In genomic region chr3:50678611-50678988, GRCm38 (mm10) we compare ENCODE assay signal across 17 mouse cellular contexts.
DNase-seq lines count a peak whose midpoint lies in the region; ATAC-seq lines count a peak whose summit lies in the region.
"Had no signal": no experiment of that assay in that cellular context is flagged by ENCODE, and none has a peak within 500 bp of the region (broad histone marks: within the 10 kb centered on the region; RNA-seq: fewer than 3 reads in every experiment).

No protein-coding gene starts in this region.

- WGBS in limb, embryonic 13.5 days = 38% methylated on average over 5 of the region's 5 CpGs
- 45% methylated on average over 5 of the region's 5 CpGs for WGBS in limb, embryonic 10.5 days
- WGBS in hindbrain, embryonic 11.5 days = 49% methylated on average over 5 of the region's 5 CpGs
- 52% methylated on average over 5 of the region's 5 CpGs for WGBS in midbrain, embryonic 11.5 days
- 24% methylated on average over 5 of the region's 5 CpGs for WGBS in neural tube, embryonic 14.5 days

- no peaks in the 10 kb centered on the region for H3K27me3 ChIP-seq in limb, embryonic 13.5 days
- H3K27me3 ChIP-seq in limb, embryonic 10.5 days (ENCODE audit: low read depth, poor library complexity, severe bottlenecking) = no peaks in the 10 kb centered on the region
- no peaks in the 10 kb centered on the region for H3K27me3 ChIP-seq in hindbrain, embryonic 11.5 days (ENCODE audit: control insufficient read depth, insufficient read depth, low read length)
- no peaks in the 10 kb centered on the region for H3K27me3 ChIP-seq in midbrain, embryonic 11.5 days (ENCODE audit: control insufficient read depth, insufficient read depth, low read length)
- H3K27me3 ChIP-seq in neural tube, embryonic 14.5 days (ENCODE audit: control insufficient read depth, insufficient read depth, low read length) = no peaks in the 10 kb centered on the region
- H3K27me3 ChIP-seq: intestine, embryonic 15.5 days; megakaryocyte, embryonic 14.5 days; stomach, embryonic 15.5 days had no signal

- no peak for ATAC-seq in limb, embryonic 13.5 days (ENCODE audit: low FRiP score, low read depth)
- ATAC-seq in hindbrain, embryonic 11.5 days (ENCODE audit: low FRiP score) = peak; percentile 88
- peak; percentile 85 for ATAC-seq in midbrain, embryonic 11.5 days (ENCODE audit: low FRiP score)
- peak; percentile 51; the same call in 1 of the 2 replicates for ATAC-seq in neural tube, embryonic 14.5 days (ENCODE audit: low read depth)
- ATAC-seq: intestine, embryonic 15.5 days had no signal

- no peaks in the 10 kb centered on the region for H3K36me3 ChIP-seq in limb, embryonic 13.5 days
- no peaks in the 10 kb centered on the region for H3K36me3 ChIP-seq in limb, embryonic 10.5 days
- no peaks in the 10 kb centered on the region for H3K36me3 ChIP-seq in hindbrain, embryonic 11.5 days (ENCODE audit: control insufficient read depth, insufficient read depth, low read length)
- H3K36me3 ChIP-seq in midbrain, embryonic 11.5 days (ENCODE audit: control insufficient read depth, insufficient read depth, low read length) = no peaks in the 10 kb centered on the region
- no peaks in the 10 kb centered on the region for H3K36me3 ChIP-seq in neural tube, embryonic 14.5 days (ENCODE audit: control insufficient read depth, insufficient read depth, low read length)
- H3K36me3 ChIP-seq: intestine, embryonic 15.5 days; stomach, embryonic 15.5 days had no signal

- H3K4me1 ChIP-seq in limb, embryonic 13.5 days = peaks cover 11% of the 10 kb centered on the region; the same call in 1 of the 2 replicates
- H3K4me1 ChIP-seq in limb, embryonic 10.5 days = peaks cover 14% of the 10 kb centered on the region
- no peaks in the 10 kb centered on the region for H3K4me1 ChIP-seq in hindbrain, embryonic 11.5 days (replicated peaks; ENCODE audit: control insufficient read depth, insufficient read depth, low read length)
- peaks cover 8% of the 10 kb centered on the region for H3K4me1 ChIP-seq in midbrain, embryonic 11.5 days (ENCODE audit: control insufficient read depth, insufficient read depth, low read length)
- H3K4me1 ChIP-seq in neural tube, embryonic 14.5 days (ENCODE audit: control insufficient read depth, insufficient read depth, low read length) = peaks cover 10% of the 10 kb centered on the region; the same call in 1 of the 2 replicates
- H3K4me1 ChIP-seq: intestine, embryonic 15.5 days; megakaryocyte, embryonic 14.5 days; stomach, embryonic 15.5 days had no signal

- H3K9me3 ChIP-seq in limb, embryonic 13.5 days = no peaks in the 10 kb centered on the region
- H3K9me3 ChIP-seq in limb, embryonic 10.5 days (replicated peaks) = no peaks in the 10 kb centered on the region
- H3K9me3 ChIP-seq in hindbrain, embryonic 11.5 days (ENCODE audit: control insufficient read depth, low read length) = no peaks in the 10 kb centered on the region
- H3K9me3 ChIP-seq in midbrain, embryonic 11.5 days (ENCODE audit: control insufficient read depth, low read length) = no peaks in the 10 kb centered on the region
- H3K9me3 ChIP-seq in neural tube, embryonic 14.5 days (ENCODE audit: control insufficient read depth, low read length) = no peaks in the 10 kb centered on the region
- H3K9me3 ChIP-seq: intestine, embryonic 15.5 days; megakaryocyte, embryonic 14.5 days; stomach, embryonic 15.5 days had no signal

- no peak for DNase-seq in limb, embryonic 10.5 days (ENCODE audit: low spot score)
- DNase-seq in hindbrain, embryonic 11.5 days (ENCODE audit: low spot score) = peak; percentile 35
- DNase-seq in midbrain, embryonic 11.5 days (ENCODE audit: low spot score, missing footprints) = peak; percentile 84
- DNase-seq in gastrocnemius, postnatal 4 days (ENCODE audit: low spot score in 2 of 2) = no peak
- DNase-seq in thymus, postnatal 25 days = no peak
- DNase-seq: adrenal gland, postnatal 36 days; cerebellum, adult 9-11 months; forebrain, postnatal 0 days; kidney, postnatal 10 days; layer of hippocampus, adult 9-11 months; lung, postnatal 10 days; right cerebral cortex, postnatal 14 days had no signal

- H3K4me2 ChIP-seq in limb, embryonic 13.5 days (replicated peaks) = peak overlapping the region; percentile 1; the same call in 1 of the 2 replicates
- no peak overlapping the region for H3K4me2 ChIP-seq in hindbrain, embryonic 11.5 days (replicated peaks; ENCODE audit: low read depth, low read length)
- no peak overlapping the region for H3K4me2 ChIP-seq in midbrain, embryonic 11.5 days
- peak overlapping the region; percentile 20; the same call in 1 of the 2 replicates for H3K4me2 ChIP-seq in neural tube, embryonic 14.5 days (ENCODE audit: low read depth, low read length)
- H3K4me2 ChIP-seq: intestine, embryonic 15.5 days; stomach, embryonic 15.5 days had no signal

- no peak overlapping the region for H3K4me3 ChIP-seq in limb, embryonic 13.5 days
- no peak overlapping the region for H3K4me3 ChIP-seq in limb, embryonic 10.5 days
- H3K4me3 ChIP-seq in hindbrain, embryonic 11.5 days (ENCODE audit: low read depth, low read length) = no peak overlapping the region
- no peak overlapping the region for H3K4me3 ChIP-seq in midbrain, embryonic 11.5 days (ENCODE audit: low read depth, low read length)
- H3K4me3 ChIP-seq in neural tube, embryonic 14.5 days (ENCODE audit: low read depth, low read length) = no peak overlapping the region
- H3K4me3 ChIP-seq: intestine, embryonic 15.5 days; megakaryocyte, embryonic 14.5 days; stomach, embryonic 15.5 days had no signal

- H3K27ac ChIP-seq in limb, embryonic 13.5 days = no peak overlapping the region
- no peak overlapping the region for H3K27ac ChIP-seq in limb, embryonic 10.5 days
- 0 out of 2 replicates have a peak overlapping the region, but pooled peaks have one; percentile 44 for H3K27ac ChIP-seq in hindbrain, embryonic 11.5 days (ENCODE audit: low read depth, low read length)
- H3K27ac ChIP-seq in midbrain, embryonic 11.5 days (ENCODE audit: low read depth, low read length) = peak overlapping the region; percentile 36; the same call in 1 of the 2 replicates
- H3K27ac ChIP-seq in neural tube, embryonic 14.5 days (ENCODE audit: low read depth, low read length) = no peak overlapping the region
- H3K27ac ChIP-seq: intestine, embryonic 15.5 days; stomach, embryonic 15.5 days had no signal

- H3K9ac ChIP-seq in limb, embryonic 13.5 days = no peak overlapping the region
- H3K9ac ChIP-seq in hindbrain, embryonic 11.5 days (ENCODE audit: low read depth, low read length) = no peak overlapping the region
- H3K9ac ChIP-seq in midbrain, embryonic 11.5 days (ENCODE audit: low read length) = no peak overlapping the region
- H3K9ac ChIP-seq in neural tube, embryonic 14.5 days (replicated peaks; ENCODE audit: low read depth, low read length) = no peak overlapping the region
- H3K9ac ChIP-seq: forebrain, postnatal 0 days; intestine, embryonic 15.5 days; stomach, embryonic 15.5 days had no signal

Comparison
In these comparisons a context has a peak if more than half of its experiments do, and no peak if none do; other contexts are left out.
1. H3K27ac ChIP-seq: peak in hindbrain, embryonic 11.5 days (single experiment) and midbrain, embryonic 11.5 days (single experiment); none in limb, embryonic 13.5 days (single experiment), limb, embryonic 10.5 days (single experiment) and neural tube, embryonic 14.5 days (single experiment).
2. H3K4me2 ChIP-seq: peak in limb, embryonic 13.5 days (single experiment) and neural tube, embryonic 14.5 days (single experiment); none in hindbrain, embryonic 11.5 days (single experiment) and midbrain, embryonic 11.5 days (single experiment).
3. DNase-seq: peak in hindbrain, embryonic 11.5 days (single experiment) and midbrain, embryonic 11.5 days (single experiment); none in limb, embryonic 10.5 days (single experiment), gastrocnemius, postnatal 4 days (0 of 2) and thymus, postnatal 25 days (single experiment).